Mouse (Mus musculus): ENCODE data around the gene Cdh11. TPM values are rescaled to one million over a fixed set of nuclear protein-coding genes. Genes with fewer than 3 reads are reported as not detected.

Cdh11 gene
- polyA plus RNA-seq, 1 experiment from 2014 or later: 1.6 TPM

GRCm38 (mm10) chr8:102753839-102754238, 31.6 kb downstream of the Cdh11 start:
- no peaks in the 10 kb centered on the region for H3K36me3 ChIP-seq (replicated peaks)
- H3K9me3 ChIP-seq (replicated peaks): no peaks in the 10 kb centered on the region
- H3K27me3 ChIP-seq: no peaks in the 10 kb centered on the region
- no peak overlapping the region for H3K9ac ChIP-seq
- H3K27ac ChIP-seq (replicated peaks): no peak overlapping the region
- no peak overlapping the region for H3K4me2 ChIP-seq
- no peak for ATAC-seq (ENCODE audit: insufficient read depth)
- no peaks in the 10 kb centered on the region for H3K4me1 ChIP-seq (replicated peaks)
- H3K4me3 ChIP-seq (replicated peaks): no peak overlapping the region
- WGBS (ENCODE audit: insufficient replicate concordance): 73% methylated on average over 5 of the region's 5 CpGs

- Histone ChIP-seq H3K36me3 (replicated peaks) (no peaks in the 10 kb centered on the region), H3K9me3 (replicated peaks) (no peaks in the 10 kb centered on the region), H3K4me1 (replicated peaks) (no peaks in the 10 kb centered on the region), H3K27ac (replicated peaks) (no peak overlapping the region), H3K4me2 (no peak overlapping the region), H3K27me3 (no peaks in the 10 kb centered on the region), H3K4me3 (replicated peaks) (no peak overlapping the region), H3K9ac (no peak overlapping the region)
- WGBS (ENCODE audit: insufficient replicate concordance): 66% methylated on average over 3 of the region's 3 CpGs
- no peak for ATAC-seq (ENCODE audit: insufficient read depth)
These were observed 42.5 kb downstream of the Cdh11 start for GRCm38 (mm10) chr8:102742940-102743339.

DNA sequence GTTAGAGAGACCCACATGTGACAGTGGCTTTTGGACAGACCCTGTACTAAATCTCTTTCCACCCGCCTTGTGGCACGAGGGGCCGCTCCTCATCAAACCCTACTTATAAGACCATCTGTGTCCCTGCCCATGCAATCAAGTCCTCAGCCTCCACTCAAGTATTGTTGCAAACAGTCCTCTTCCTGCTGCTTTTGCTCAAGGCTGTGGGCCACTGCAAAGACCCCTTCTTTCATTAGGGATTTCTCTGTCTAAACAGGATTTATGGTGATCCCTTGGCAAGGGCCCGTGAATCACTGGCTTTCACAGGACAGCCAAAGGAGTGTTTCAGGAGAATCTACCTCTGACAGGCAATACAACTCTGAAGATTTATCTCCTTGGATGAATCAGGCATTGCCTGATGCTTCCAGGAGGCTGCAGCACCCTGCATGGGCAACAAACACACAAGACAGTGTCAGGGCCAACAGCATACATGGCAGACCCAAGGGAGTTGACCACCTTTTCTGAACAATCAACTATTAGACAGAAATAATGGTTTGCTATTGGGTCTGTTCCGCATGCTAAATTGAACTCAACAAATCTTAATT, 43.3 kb downstream of the Cdh11 start:
- 62% methylated on average over 5 of the region's 5 CpGs for WGBS (ENCODE audit: insufficient replicate concordance)
- H3K36me3 ChIP-seq (replicated peaks): no peaks in the 10 kb centered on the region
- no peak overlapping the region for H3K9ac ChIP-seq
- H3K4me2 ChIP-seq: no peak overlapping the region
- H3K4me3 ChIP-seq (replicated peaks): no peak overlapping the region
- no peaks in the 10 kb centered on the region for H3K9me3 ChIP-seq (replicated peaks)
- H3K27ac ChIP-seq (replicated peaks): no peak overlapping the region
- ATAC-seq (ENCODE audit: insufficient read depth): no peak
- no peaks in the 10 kb centered on the region for H3K4me1 ChIP-seq (replicated peaks)
- no peaks in the 10 kb centered on the region for H3K27me3 ChIP-seq

DNA sequence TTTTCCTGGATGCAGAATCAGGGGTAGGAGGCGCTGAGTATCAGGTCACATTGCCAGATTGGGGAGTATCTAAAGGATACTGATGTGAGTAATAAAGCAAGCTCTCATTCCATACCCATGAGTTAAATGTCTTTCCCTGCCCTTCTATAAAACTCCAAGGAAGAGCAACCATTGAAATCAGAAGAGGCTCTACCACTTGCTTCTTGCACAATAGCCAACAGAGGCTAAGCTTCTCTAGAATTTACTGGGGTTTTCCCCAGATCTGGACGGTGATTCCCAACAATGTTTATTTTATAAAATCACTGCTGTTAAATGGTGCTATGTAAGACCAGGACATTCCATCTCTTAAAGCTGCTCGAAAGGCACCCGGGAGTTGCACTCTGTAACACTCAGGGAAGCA, 44.5 kb downstream of the Cdh11 start:
- WGBS (ENCODE audit: insufficient replicate concordance): 63% methylated on average over 4 of the region's 4 CpGs
- Histone ChIP-seq H3K27me3 (no peaks in the 10 kb centered on the region), H3K4me3 (replicated peaks) (no peak overlapping the region)

DNA sequence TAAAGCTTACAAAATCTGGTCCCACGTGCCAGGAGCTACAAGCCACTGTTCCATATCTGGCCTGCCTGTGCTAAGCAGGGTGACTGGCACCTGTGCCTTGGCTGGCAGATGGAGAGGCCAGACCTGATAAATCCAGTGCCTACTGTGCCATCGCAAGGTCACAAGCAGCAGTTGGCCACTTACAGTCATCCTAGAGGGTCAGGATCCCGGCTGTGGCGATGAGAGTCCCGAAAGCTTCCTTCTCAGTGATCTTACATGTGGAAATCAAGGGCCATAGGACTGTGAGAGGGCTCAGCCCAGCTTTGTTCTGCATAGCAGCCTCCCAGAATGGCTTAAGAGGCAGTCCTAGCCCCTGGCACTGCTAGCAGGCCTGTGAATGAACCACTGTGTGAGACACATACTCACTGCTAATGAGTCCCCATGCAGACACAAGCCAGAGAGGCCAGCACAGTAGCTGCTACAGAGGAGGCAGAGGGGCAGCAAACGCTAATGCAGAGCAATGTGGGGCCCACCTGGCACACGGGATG, 46.4 kb downstream of the Cdh11 start:
- WGBS (ENCODE audit: insufficient replicate concordance): 56% methylated on average over 7 of the region's 7 CpGs

More for the DNA sequence above, 44.5 kb downstream of the Cdh11 start:
- H3K4me1 ChIP-seq (replicated peaks): no peaks in the 10 kb centered on the region
- no peaks in the 10 kb centered on the region for H3K9me3 ChIP-seq (replicated peaks)
- H3K27ac ChIP-seq (replicated peaks): no peak overlapping the region
- no peak overlapping the region for H3K9ac ChIP-seq
- ATAC-seq (ENCODE audit: insufficient read depth): no peak
- no peaks in the 10 kb centered on the region for H3K36me3 ChIP-seq (replicated peaks)
- no peak overlapping the region for H3K4me2 ChIP-seq

DNA sequence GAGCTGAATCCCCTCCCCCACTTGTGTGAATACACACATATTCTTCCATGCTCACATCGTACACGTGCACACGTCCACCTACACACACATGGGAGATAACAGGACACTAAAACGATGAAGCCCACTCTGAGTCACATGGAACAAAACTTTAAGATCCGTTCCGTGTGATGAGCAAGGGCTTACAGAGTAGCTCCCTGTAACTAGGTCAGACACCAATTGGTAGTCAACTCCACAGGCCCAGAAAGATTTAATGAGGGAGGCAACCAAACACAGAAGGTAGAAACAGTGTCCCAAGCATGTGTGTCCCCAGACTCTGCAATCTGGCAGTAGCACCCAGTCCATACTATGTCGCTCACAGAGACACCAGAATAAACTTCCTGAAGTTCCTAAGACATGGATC, 47.0 kb downstream of the Cdh11 start:
- H3K27me3 ChIP-seq: no peaks in the 10 kb centered on the region
- H3K4me1 ChIP-seq (replicated peaks): no peaks in the 10 kb centered on the region
- H3K27ac ChIP-seq (replicated peaks): no peak overlapping the region
- H3K4me3 ChIP-seq (replicated peaks): no peak overlapping the region
- no peak overlapping the region for H3K4me2 ChIP-seq
- no peaks in the 10 kb centered on the region for H3K36me3 ChIP-seq (replicated peaks)
- no peak overlapping the region for H3K9ac ChIP-seq
- ATAC-seq (ENCODE audit: insufficient read depth): no peak
- WGBS (ENCODE audit: insufficient replicate concordance): 74% methylated on average over 7 of the region's 7 CpGs
- no peaks in the 10 kb centered on the region for H3K9me3 ChIP-seq (replicated peaks)

More for the DNA sequence above, 46.4 kb downstream of the Cdh11 start:
- no peaks in the 10 kb centered on the region for H3K4me1 ChIP-seq (replicated peaks)
- no peaks in the 10 kb centered on the region for H3K36me3 ChIP-seq (replicated peaks)
- no peaks in the 10 kb centered on the region for H3K9me3 ChIP-seq (replicated peaks)
- H3K4me2 ChIP-seq: no peak overlapping the region
- no peaks in the 10 kb centered on the region for H3K27me3 ChIP-seq
- no peak overlapping the region for H3K27ac ChIP-seq (replicated peaks)
- ATAC-seq (ENCODE audit: insufficient read depth): no peak
- no peak overlapping the region for H3K4me3 ChIP-seq (replicated peaks)
- H3K9ac ChIP-seq: no peak overlapping the region

DNA sequence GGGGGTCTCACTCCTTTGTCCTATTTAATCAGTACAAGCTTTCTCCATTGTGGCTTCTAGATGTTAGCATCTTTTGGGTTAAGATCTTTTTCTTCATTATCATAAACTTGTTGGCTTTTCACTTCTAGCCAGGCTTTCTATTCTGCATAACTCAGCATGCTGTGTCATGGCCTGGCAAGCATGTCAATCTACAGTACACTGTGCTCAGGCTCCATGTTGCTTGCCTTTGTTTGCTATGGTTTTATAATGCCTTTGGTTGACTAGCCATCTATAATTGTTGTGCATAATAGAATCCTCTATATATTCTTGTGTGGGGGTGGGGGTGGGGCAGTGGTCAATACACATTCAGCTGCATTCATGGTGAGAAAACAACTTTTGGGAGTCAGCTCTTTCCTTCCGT, 51.0 kb downstream of the Cdh11 start:
- Histone ChIP-seq H3K4me1 (replicated peaks) (no peaks in the 10 kb centered on the region), H3K27me3 (no peaks in the 10 kb centered on the region), H3K4me2 (no peak overlapping the region), H3K36me3 (replicated peaks) (no peaks in the 10 kb centered on the region), H3K4me3 (replicated peaks) (no peak overlapping the region), H3K27ac (replicated peaks) (no peak overlapping the region), H3K9me3 (replicated peaks) (no peaks in the 10 kb centered on the region), H3K9ac (no peak overlapping the region)
- ATAC-seq (ENCODE audit: insufficient read depth): no peak
- WGBS (ENCODE audit: insufficient replicate concordance): 87% methylated on average over 1 of the region's 1 CpGs

GRCm38 (mm10) chr8:102726206-102726935, 59.1 kb downstream of the Cdh11 start:
- Histone ChIP-seq H3K9me3 (replicated peaks) (no peaks in the 10 kb centered on the region), H3K27ac (replicated peaks) (no peak overlapping the region), H3K4me3 (replicated peaks) (no peak overlapping the region), H3K4me2 (no peak overlapping the region), H3K4me1 (replicated peaks) (no peaks in the 10 kb centered on the region), H3K36me3 (replicated peaks) (no peaks in the 10 kb centered on the region), H3K27me3 (no peaks in the 10 kb centered on the region), H3K9ac (no peak overlapping the region)
- WGBS (ENCODE audit: insufficient replicate concordance): 58% methylated on average over 10 of the region's 10 CpGs
- no peak for ATAC-seq (ENCODE audit: insufficient read depth)

- WGBS (ENCODE audit: insufficient replicate concordance): 56% methylated on average over 3 of the region's 3 CpGs
- H3K27me3 ChIP-seq: no peaks in the 10 kb centered on the region
- no peak for ATAC-seq (ENCODE audit: insufficient read depth)
- H3K27ac ChIP-seq (replicated peaks): no peak overlapping the region
- no peak overlapping the region for H3K9ac ChIP-seq
- no peaks in the 10 kb centered on the region for H3K36me3 ChIP-seq (replicated peaks)
- no peak overlapping the region for H3K4me2 ChIP-seq
- H3K4me1 ChIP-seq (replicated peaks): no peaks in the 10 kb centered on the region
- no peak overlapping the region for H3K4me3 ChIP-seq (replicated peaks)
- H3K9me3 ChIP-seq (replicated peaks): no peaks in the 10 kb centered on the region
These were observed 59.9 kb downstream of the Cdh11 start for GRCm38 (mm10) chr8:102725496-102725895.

- Histone ChIP-seq H3K27ac (replicated peaks) (no peak overlapping the region), H3K9me3 (replicated peaks) (no peaks in the 10 kb centered on the region), H3K27me3 (no peaks in the 10 kb centered on the region), H3K9ac (no peak overlapping the region), H3K4me1 (replicated peaks) (no peaks in the 10 kb centered on the region), H3K4me3 (replicated peaks) (no peak overlapping the region), H3K36me3 (replicated peaks) (no peaks in the 10 kb centered on the region), H3K4me2 (no peak overlapping the region)
- WGBS (ENCODE audit: insufficient replicate concordance): 50% methylated on average over 4 of the region's 4 CpGs
- no peak for ATAC-seq (ENCODE audit: insufficient read depth)
These were observed 69.5 kb downstream of the Cdh11 start for GRCm38 (mm10) chr8:102715956-102716355.

- H3K27ac ChIP-seq (replicated peaks): no peak overlapping the region
- no peak overlapping the region for H3K4me2 ChIP-seq
- H3K4me1 ChIP-seq (replicated peaks): no peaks in the 10 kb centered on the region
- H3K4me3 ChIP-seq (replicated peaks): no peak overlapping the region
- no peaks in the 10 kb centered on the region for H3K9me3 ChIP-seq (replicated peaks)
- no peak overlapping the region for H3K9ac ChIP-seq
- WGBS (ENCODE audit: insufficient replicate concordance): 15% methylated on average over 7 of the region's 7 CpGs
- no peaks in the 10 kb centered on the region for H3K36me3 ChIP-seq (replicated peaks)
- no peak for ATAC-seq (ENCODE audit: insufficient read depth)
- no peaks in the 10 kb centered on the region for H3K27me3 ChIP-seq
These were observed 78.1 kb downstream of the Cdh11 start for GRCm38 (mm10) chr8:102707305-102707704.

All from liver, embryonic 15.5 days (tissue).